Mouse (Mus musculus): Measurements from ENCODE around the gene Bend4. TPM values are rescaled to one million over a fixed set of nuclear protein-coding genes. Genes with fewer than 3 reads are reported as not detected.

Bend4 gene
- polyA plus RNA-seq (2014; fragmentation: Illumina TruSeq; extraction: RNeasy Lipid Tissue Mini Kit (QIAGEN cat#74804); ENCODE audit: low replicate concordance) = 0.41 TPM

GRCm38 (mm10) chr5:67427443-67428360 lies at the start of gene Bend4:
Gene Bend4 (minus strand): TSS chr5:67428310.

Other genes with a start within 250 kb of the Bend4 start
- gene Tmem33, start 167.7 kb downstream of the Bend4 start, polyA plus RNA-seq (2014; fragmentation: Illumina TruSeq; extraction: RNeasy Lipid Tissue Mini Kit (QIAGEN cat#74804); ENCODE audit: low replicate concordance) = 241 TPM
- 136 TPM for gene Slc30a9, start 121.4 kb downstream of the Bend4 start, polyA plus RNA-seq (2014; fragmentation: Illumina TruSeq; extraction: RNeasy Lipid Tissue Mini Kit (QIAGEN cat#74804); ENCODE audit: low replicate concordance)
- gene Shisa3, start 179.6 kb upstream of the Bend4 start, polyA plus RNA-seq (2014; fragmentation: Illumina TruSeq; extraction: RNeasy Lipid Tissue Mini Kit (QIAGEN cat#74804); ENCODE audit: low replicate concordance) = 1.7 TPM

All from small intestine, adult 10 weeks (tissue).